Comparison of ENCODE assay signal across 31 mouse cellular contexts in genomic region chr10:104118312-104118711, GRCm38 (mm10). TPM values are rescaled to one million over a fixed set of nuclear protein-coding genes. Genes with fewer than 3 reads are reported as not detected.
"Had no signal": no experiment of that assay in that cellular context is flagged by ENCODE, and none has a peak within 500 bp of the region (broad histone marks: within the 10 kb centered on the region; RNA-seq: fewer than 3 reads in every experiment).

No protein-coding gene starts in this region.

- H3K9ac ChIP-seq: forebrain, postnatal 0 days; heart, embryonic 13.5 days; heart, embryonic 15.5 days; hindbrain, embryonic 13.5 days; hindbrain, embryonic 15.5 days; limb, embryonic 13.5 days; limb, embryonic 15.5 days; liver, embryonic 12.5 days; liver, embryonic 14.5 days had no signal

- H3K27ac ChIP-seq: heart, adult 2 months; heart, embryonic 13.5 days; heart, embryonic 15.5 days; hindbrain, embryonic 13.5 days; hindbrain, embryonic 15.5 days; hindbrain, postnatal 0 days; limb, embryonic 13.5 days; limb, embryonic 15.5 days; liver, embryonic 12.5 days; liver, embryonic 14.5 days had no signal

- H3K27me3 ChIP-seq: heart, embryonic 13.5 days; heart, embryonic 15.5 days; hindbrain, embryonic 13.5 days; hindbrain, embryonic 15.5 days; limb, embryonic 13.5 days; limb, embryonic 15.5 days; liver, embryonic 12.5 days had no signal

- H3K4me3 ChIP-seq: heart, adult 2 months; heart, embryonic 13.5 days; heart, embryonic 15.5 days; hindbrain, embryonic 13.5 days; hindbrain, embryonic 15.5 days; limb, embryonic 13.5 days; limb, embryonic 15.5 days; liver, embryonic 12.5 days had no signal

- H3K4me1 ChIP-seq: heart, embryonic 15.5 days; hindbrain, embryonic 13.5 days; hindbrain, embryonic 15.5 days; limb, embryonic 13.5 days; limb, embryonic 15.5 days; liver, embryonic 12.5 days had no signal

- H3K36me3 ChIP-seq: heart, embryonic 13.5 days; heart, embryonic 15.5 days; hindbrain, embryonic 13.5 days; hindbrain, embryonic 15.5 days; limb, embryonic 13.5 days; limb, embryonic 15.5 days; liver, embryonic 12.5 days had no signal

- ATAC-seq: forebrain, postnatal 0 days; hindbrain, postnatal 0 days; intestine, embryonic 16.5 days; liver, embryonic 12.5 days had no signal

- DNase-seq: forebrain, postnatal 0 days; gastrocnemius, postnatal 14 days; gastrocnemius, postnatal 36 days; heart, adult 11 months; heart, adult 2 months; heart, postnatal 14 days; heart, postnatal 36 days; kidney, adult 18-20 months; kidney, postnatal 10 days; kidney, postnatal 25 days; layer of hippocampus, adult 9-11 months; layer of hippocampus, postnatal 36 days; left cerebral cortex, postnatal 4 days had no signal

- H3K9me3 ChIP-seq: heart, embryonic 13.5 days; heart, embryonic 15.5 days; hindbrain, embryonic 13.5 days; hindbrain, embryonic 15.5 days; limb, embryonic 13.5 days; limb, embryonic 15.5 days; liver, embryonic 12.5 days had no signal

- H3K4me2 ChIP-seq: heart, embryonic 11.5 days; heart, embryonic 13.5 days; heart, embryonic 15.5 days; hindbrain, embryonic 13.5 days; hindbrain, embryonic 15.5 days; limb, embryonic 13.5 days; limb, embryonic 15.5 days; liver, embryonic 12.5 days had no signal

RNA-seq across cellular contexts. Expression of gene Gm21293, which starts 24.5 kb away (rescaled TPM):
- polyA plus RNA-seq: forebrain, postnatal 0 days; gonadal fat pad, adult 2 months; heart, adult 2 months; heart, embryonic 11.5 days; heart, embryonic 13.5 days; heart, embryonic 15.5 days; heart, postnatal 0 days; hindbrain, embryonic 11.5 days; hindbrain, embryonic 13.5 days; hindbrain, embryonic 15.5 days; hindbrain, postnatal 0 days; intestine, embryonic 14.5 days; intestine, embryonic 16.5 days; large intestine, adult 2 months; limb, embryonic 11.5 days; limb, embryonic 13.5 days; limb, embryonic 15.5 days; liver, adult 2 months; liver, embryonic 12.5 days; liver, embryonic 14.5 days had no signal

RNA-seq across cellular contexts. Expression of gene Gm6763, which starts 33.0 kb away (rescaled TPM):
- polyA plus RNA-seq: forebrain, postnatal 0 days; gonadal fat pad, adult 2 months; heart, adult 2 months; heart, embryonic 11.5 days; heart, embryonic 13.5 days; heart, embryonic 15.5 days; heart, postnatal 0 days; hindbrain, embryonic 11.5 days; hindbrain, embryonic 13.5 days; hindbrain, embryonic 15.5 days; hindbrain, postnatal 0 days; intestine, embryonic 14.5 days; intestine, embryonic 16.5 days; large intestine, adult 2 months; limb, embryonic 11.5 days; limb, embryonic 13.5 days; limb, embryonic 15.5 days; liver, adult 2 months; liver, embryonic 12.5 days; liver, embryonic 14.5 days had no signal

RNA-seq across cellular contexts. Expression of gene Gm8764, which starts 41.5 kb away (rescaled TPM):
- polyA plus RNA-seq: forebrain, postnatal 0 days; gonadal fat pad, adult 2 months; heart, adult 2 months; heart, embryonic 11.5 days; heart, embryonic 13.5 days; heart, embryonic 15.5 days; heart, postnatal 0 days; hindbrain, embryonic 11.5 days; hindbrain, embryonic 13.5 days; hindbrain, embryonic 15.5 days; hindbrain, postnatal 0 days; intestine, embryonic 14.5 days; intestine, embryonic 16.5 days; large intestine, adult 2 months; limb, embryonic 11.5 days; limb, embryonic 13.5 days; limb, embryonic 15.5 days; liver, adult 2 months; liver, embryonic 12.5 days; liver, embryonic 14.5 days had no signal

RNA-seq across cellular contexts. Expression of gene Gm21304, which starts 50.0 kb away (rescaled TPM):
- polyA plus RNA-seq: forebrain, postnatal 0 days; gonadal fat pad, adult 2 months; heart, adult 2 months; heart, embryonic 11.5 days; heart, embryonic 13.5 days; heart, embryonic 15.5 days; heart, postnatal 0 days; hindbrain, embryonic 11.5 days; hindbrain, embryonic 13.5 days; hindbrain, embryonic 15.5 days; hindbrain, postnatal 0 days; intestine, embryonic 14.5 days; intestine, embryonic 16.5 days; large intestine, adult 2 months; limb, embryonic 11.5 days; limb, embryonic 13.5 days; limb, embryonic 15.5 days; liver, adult 2 months; liver, embryonic 12.5 days; liver, embryonic 14.5 days had no signal

RNA-seq across cellular contexts. Expression of gene Gm21312, which starts 58.5 kb away (rescaled TPM):
- polyA plus RNA-seq: forebrain, postnatal 0 days; gonadal fat pad, adult 2 months; heart, adult 2 months; heart, embryonic 11.5 days; heart, embryonic 13.5 days; heart, embryonic 15.5 days; heart, postnatal 0 days; hindbrain, embryonic 11.5 days; hindbrain, embryonic 13.5 days; hindbrain, embryonic 15.5 days; hindbrain, postnatal 0 days; intestine, embryonic 14.5 days; intestine, embryonic 16.5 days; large intestine, adult 2 months; limb, embryonic 11.5 days; limb, embryonic 13.5 days; limb, embryonic 15.5 days; liver, adult 2 months; liver, embryonic 12.5 days; liver, embryonic 14.5 days had no signal
